Mouse (Mus musculus) stomach, postnatal 0 days (tissue): ENCODE measurements around the gene Nxt1. TPM values are rescaled to one million over a fixed set of nuclear protein-coding genes. Genes with fewer than 3 reads are reported as not detected.

Experiments used
- ATAC-seq: fragments of 200-750 bp; cut with Nextera tagmentation; 2 replicates; pipeline ENCODE4 v1.8.0; 2017; ENCODE audit not compliant: low FRiP score, low TSS enrichment
- DNase-seq: peaks from one replicate; pipeline ENCODE4 v3.0.0-alpha.2; 2016; ENCODE audit warnings: low spot score
- H3K27ac ChIP-seq: fragments of 300-500 bp; sonication (generic); replicated peaks from 2 replicates; pipeline ENCODE4 v1.5.1; 2014; ENCODE audit warnings: mild to moderate bottlenecking, control low read depth
- H3K27me3 ChIP-seq: fragments of 300-500 bp; sonication (generic); 2 replicates; pipeline ENCODE4 v1.6.1; 2014; ENCODE audit warnings: low read length; ENCODE audit not compliant: control insufficient read depth, insufficient read depth
- H3K36me3 ChIP-seq: fragments of 300-500 bp; sonication (generic); 2 replicates; pipeline ENCODE4 v1.6.1; 2014; ENCODE audit warnings: low read length, mixed read lengths; ENCODE audit not compliant: control insufficient read depth, insufficient read depth
- H3K4me1 ChIP-seq: fragments of 300-500 bp; sonication (generic); replicated peaks from 2 replicates; pipeline ENCODE4 v1.6.1; 2014; ENCODE audit warnings: antibody characterized with exemption; ENCODE audit not compliant: control insufficient read depth, insufficient read depth
- H3K4me2 ChIP-seq: fragments of 300-500 bp; sonication (generic); replicated peaks from 2 replicates; pipeline ENCODE4 v1.6.1; 2014; ENCODE audit warnings: low read depth, mild to moderate bottlenecking, control low read depth, moderate library complexity
- H3K4me3 ChIP-seq: fragments of 300-500 bp; sonication (generic); 2 replicates; pipeline ENCODE4 v1.5.1; 2014; ENCODE audit warnings: low read depth, low read length, control low read depth
- H3K9ac ChIP-seq: fragments of 300-500 bp; sonication (generic); 2 replicates; pipeline ENCODE4 v1.6.1; 2014; ENCODE audit warnings: mild to moderate bottlenecking, low read length, control low read depth, mixed read lengths
- H3K9me3 ChIP-seq: fragments of 300-500 bp; sonication (generic); 2 replicates; pipeline ENCODE4 v1.6.1; 2016; ENCODE audit warnings: low read length; ENCODE audit not compliant: control insufficient read depth
- CTCF ChIP-seq: IDR thresholded peaks from 2 replicates; pipeline ENCODE4 v1.5.1; 2016; ENCODE audit warnings: antibody characterized with exemption, low read depth, mild to moderate bottlenecking, moderate library complexity
- EP300 ChIP-seq: optimal IDR thresholded peaks from 2 replicates; pipeline ENCODE3; 2016; ENCODE audit warnings: antibody characterized with exemption
- WGBS: fragments of 180-500 bp; shearing (Covaris S2); extraction: QIAGEN DNeasy Blood & Tissue Kit; methylation state at CpG from one replicate; pipeline ENCODE4 v1.1.7; 2014; 5-methylcytosine and 5-hydroxymethylcytosine counted together
- polyA plus RNA-seq: library from polyadenylated mRNA; unstranded; fragments of >200 nt; fragmentation: Nextera tagmentation; extraction: Ambion mirVana; gene quantifications from 2 replicates; pipeline ENCODE4 v1.2.1, GENCODE M21; 2015

The Nxt1 gene
- polyA plus RNA-seq = 54.4 and 57.1 TPM in 2 replicates

- Histone ChIP-seq H3K4me3 (peak within 1 kb of the TSS; percentile 87), H3K4me2 (peak within 1 kb of the TSS; percentile 78), H3K4me1 (0 out of 2 replicates have a peak, but pooled peaks cover 2% of the 10 kb centered on the region), H3K27ac (peak within 1 kb of the TSS; percentile 81), H3K9ac (peak within 1 kb of the TSS; percentile 87), H3K36me3 (0 out of 2 replicates have a peak, but pooled peaks cover 2% of the 10 kb centered on the region), H3K27me3 (no peaks in the 10 kb centered on the region), H3K9me3 (no peaks in the 10 kb centered on the region)
- ATAC-seq (peak; percentile 100), DNase-seq (peak; percentile 99)
- TF ChIP-seq EP300 = no peak
- TF ChIP-seq CTCF = no peak; the same call in 1 of the 2 replicates
- 1% methylated on average over 58 of the region's 58 CpGs for WGBS
Measured at GRCm38 (mm10) chr2:148672199-148673096, at the start of gene Nxt1. Nxt1 (plus strand) TSS chr2:148672601.

- TF ChIP-seq EP300 = no peak
- no peak for TF ChIP-seq CTCF
- Histone ChIP-seq H3K4me1 (no peaks in the 10 kb centered on the region), H3K36me3 (no peaks in the 10 kb centered on the region), H3K27ac (no peak overlapping the region), H3K9me3 (no peaks in the 10 kb centered on the region), H3K9ac (no peak overlapping the region), H3K4me2 (no peak overlapping the region), H3K27me3 (no peaks in the 10 kb centered on the region), H3K4me3 (no peak overlapping the region)
- no peak for DNase-seq
- no peak for ATAC-seq
- 78% methylated on average over 2 of the region's 2 CpGs for WGBS
Measured at GRCm38 (mm10) chr2:148623067-148623466, 49.3 kb upstream of the Nxt1 start.

GRCm38 (mm10) chr2:148624484-148624883 lies 47.9 kb upstream of the Nxt1 start:
- no peaks in the 10 kb centered on the region for H3K9me3 ChIP-seq
- no peak for ATAC-seq
- H3K27ac ChIP-seq = no peak overlapping the region
- no peak for TF ChIP-seq EP300
- TF ChIP-seq CTCF = no peak
- 85% methylated on average over 3 of the region's 3 CpGs for WGBS
- H3K4me1 ChIP-seq = no peaks in the 10 kb centered on the region
- DNase-seq = no peak
- H3K9ac ChIP-seq = no peak overlapping the region
- H3K36me3 ChIP-seq = no peaks in the 10 kb centered on the region
- H3K27me3 ChIP-seq = no peaks in the 10 kb centered on the region
- H3K4me2 ChIP-seq = no peak overlapping the region
- H3K4me3 ChIP-seq = no peak overlapping the region

- 75% methylated on average over 3 of the region's 3 CpGs for WGBS
- Histone ChIP-seq H3K4me1 (no peaks in the 10 kb centered on the region), H3K4me3 (no peak overlapping the region), H3K9ac (no peak overlapping the region), H3K27me3 (no peaks in the 10 kb centered on the region), H3K4me2 (no peak overlapping the region), H3K36me3 (no peaks in the 10 kb centered on the region), H3K27ac (no peak overlapping the region), H3K9me3 (no peaks in the 10 kb centered on the region)
- ATAC-seq (no peak), DNase-seq (no peak)
- TF ChIP-seq CTCF = no peak
- no peak for TF ChIP-seq EP300
Measured at GRCm38 (mm10) chr2:148627011-148627471, 45.4 kb upstream of the Nxt1 start.

- H3K27me3 ChIP-seq = no peaks in the 10 kb centered on the region
Measured at GRCm38 (mm10) chr2:148631011-148631410, 41.4 kb upstream of the Nxt1 start.

GRCm38 (mm10) chr2:148631602-148632001 lies 40.8 kb upstream of the Nxt1 start:
- Histone ChIP-seq H3K27me3 (no peaks in the 10 kb centered on the region), H3K27ac (0 out of 2 replicates have a peak overlapping the region, but pooled peaks have one; percentile 41), H3K4me3 (no peak overlapping the region), H3K9me3 (no peaks in the 10 kb centered on the region), H3K4me1 (no peaks in the 10 kb centered on the region), H3K9ac (no peak overlapping the region), H3K4me2 (no peak overlapping the region), H3K36me3 (no peaks in the 10 kb centered on the region)
- ATAC-seq (no peak), DNase-seq (no peak)
- WGBS = 80% methylated on average over 3 of the region's 3 CpGs
- no peak for TF ChIP-seq EP300
- TF ChIP-seq CTCF = no peak

More at GRCm38 (mm10) chr2:148631011-148631410, 41.4 kb upstream of the Nxt1 start:
- no peaks in the 10 kb centered on the region for H3K36me3 ChIP-seq
- H3K27ac ChIP-seq = 0 out of 2 replicates have a peak overlapping the region, but pooled peaks have one; percentile 41
- ATAC-seq = no peak
- TF ChIP-seq EP300 (no peak), CTCF (no peak)
- H3K9ac ChIP-seq = no peak overlapping the region
- no peak overlapping the region for H3K4me2 ChIP-seq
- WGBS = 69% methylated on average over 2 of the region's 2 CpGs
- no peak for DNase-seq
- no peaks in the 10 kb centered on the region for H3K9me3 ChIP-seq
- no peaks in the 10 kb centered on the region for H3K4me1 ChIP-seq
- no peak overlapping the region for H3K4me3 ChIP-seq
